Mouse (Mus musculus) cortical plate, adult 2 months (tissue): ENCODE results near the gene Bicc1. TPM values are rescaled to one million over a fixed set of nuclear protein-coding genes. Genes with fewer than 3 reads are reported as not detected.

Source experiments
- H3K27ac ChIP-seq: fragments of 200-500 bp; 2 replicates; pipeline ENCODE4 v1.5.1; 2012; ENCODE audit warnings: low read length, control low read depth, inconsistent platforms; ENCODE audit not compliant: insufficient read depth
- H3K4me1 ChIP-seq: fragments of 200-500 bp; 2 replicates; pipeline ENCODE4 v1.6.1; 2011; ENCODE audit warnings: low read length; ENCODE audit not compliant: control insufficient read depth, insufficient read depth
- H3K4me3 ChIP-seq: fragments of 200-500 bp; 2 replicates; pipeline ENCODE4 v1.5.1; 2011; ENCODE audit warnings: mild to moderate bottlenecking, low read length, control low read depth; ENCODE audit not compliant: insufficient read depth
- CTCF ChIP-seq: fragments of 200-500 bp; IDR thresholded peaks from 2 replicates; pipeline ENCODE4 v1.5.1; 2011; ENCODE audit warnings: mild to moderate bottlenecking, control low read depth, low read length; ENCODE audit not compliant: insufficient read depth; ENCODE audit errors: extremely low read depth
- POLR2A ChIP-seq: fragments of 200-500 bp; IDR thresholded peaks from 2 replicates; pipeline ENCODE4 v1.6.1; 2011; ENCODE audit warnings: mild to moderate bottlenecking, low read length, control low read depth; ENCODE audit not compliant: insufficient read depth; ENCODE audit errors: extremely low read depth
- polyA plus RNA-seq: library from polyadenylated mRNA; depleted of rRNA; stranded (reverse); fragments of >200 nt; gene quantifications from 2 replicates; pipeline ENCODE4 v1.2.3, GENCODE M21; 2012

Bicc1 gene
- polyA plus RNA-seq, 1 experiment = 4.1 TPM

DNA sequence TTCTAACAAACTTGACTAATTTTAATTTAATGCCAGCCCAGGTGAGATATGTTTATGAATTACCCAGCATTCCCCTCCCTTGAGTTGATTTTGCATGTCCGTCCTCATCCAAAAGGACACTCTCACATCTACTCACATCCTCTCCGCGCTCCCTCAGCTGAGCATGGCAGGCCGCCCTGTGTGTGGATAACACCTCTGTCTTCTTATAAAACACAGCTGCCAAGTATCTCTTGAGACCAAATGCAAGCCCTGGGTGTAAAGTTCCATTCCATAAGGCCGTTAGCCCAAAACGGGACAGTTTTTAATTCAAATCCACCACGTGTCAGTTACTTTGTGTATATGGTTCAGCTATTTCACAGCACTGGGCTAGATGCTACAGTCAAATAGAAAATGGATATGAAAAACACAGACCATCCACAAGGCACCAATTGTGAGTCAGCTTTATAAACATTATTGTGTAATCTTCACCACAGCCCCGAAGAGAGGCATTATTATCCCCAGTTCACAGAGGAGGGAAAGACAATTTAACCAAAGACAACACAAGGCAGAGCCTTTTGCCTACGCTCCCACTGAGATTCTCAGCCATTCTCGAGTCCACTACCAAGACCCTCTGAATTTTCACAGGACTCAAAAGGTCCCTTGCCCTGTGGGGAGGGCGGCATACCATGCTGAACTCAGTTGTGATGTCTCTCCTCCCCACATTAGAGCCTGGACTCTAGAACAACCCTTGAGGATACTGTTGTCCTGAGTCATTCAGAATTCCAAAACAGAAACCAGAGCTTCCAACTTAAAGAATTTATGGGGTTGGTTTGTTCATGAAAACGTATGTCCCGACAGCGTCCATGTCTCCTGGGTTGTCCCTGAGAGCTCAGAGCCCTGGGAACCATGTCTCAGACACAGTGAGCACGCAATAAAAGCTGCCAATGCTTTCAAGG is 12.6 kb downstream of the Bicc1 start:
- H3K4me1 ChIP-seq = no peaks in the 10 kb centered on the region
- TF ChIP-seq CTCF (no peak), POLR2A (no peak)
- no peak overlapping the region for H3K27ac ChIP-seq
- H3K4me3 ChIP-seq = no peak overlapping the region

DNA sequence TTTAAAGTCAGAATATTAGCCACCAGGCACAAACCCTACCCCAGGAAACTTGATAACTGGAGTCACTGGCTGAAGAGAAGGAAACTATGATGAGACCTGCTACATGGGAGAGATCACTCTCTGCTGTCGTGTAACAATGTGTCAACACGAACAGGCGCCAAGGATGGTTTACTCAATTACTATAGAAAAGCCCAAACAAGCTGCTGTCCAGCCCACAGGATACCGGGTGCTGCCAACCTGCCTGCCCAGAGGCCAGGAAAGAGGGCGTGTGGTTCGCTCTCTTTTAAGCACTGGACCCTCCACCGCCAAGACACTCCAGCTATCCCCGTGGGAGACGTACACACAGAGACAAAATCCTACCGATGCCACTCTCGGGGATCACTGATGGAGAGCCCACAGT is 13.7 kb downstream of the Bicc1 start:
- no peaks in the 10 kb centered on the region for H3K4me1 ChIP-seq
- H3K27ac ChIP-seq = no peak overlapping the region
- H3K4me3 ChIP-seq = no peak overlapping the region
- no peak for TF ChIP-seq CTCF
- TF ChIP-seq POLR2A = no peak

DNA sequence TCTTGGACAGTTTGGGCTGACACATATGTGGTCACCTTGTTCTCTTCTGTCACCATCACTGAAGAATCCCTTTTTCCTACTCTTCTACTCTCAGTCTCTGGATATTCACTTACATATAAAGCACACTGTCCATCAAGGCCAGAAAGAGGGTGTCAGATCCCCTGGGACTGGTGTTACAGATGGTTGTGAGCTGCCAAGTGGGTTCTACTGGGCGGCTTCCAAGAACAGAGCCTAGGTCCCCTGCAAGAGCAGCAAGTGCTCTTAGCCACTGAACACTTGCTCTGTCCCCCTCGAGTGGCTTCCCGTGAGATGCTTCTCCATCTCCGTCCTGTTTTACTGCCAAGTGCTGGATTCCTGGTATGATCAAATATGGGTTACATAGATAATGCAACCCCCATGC is 15.3 kb downstream of the Bicc1 start:
- no peak overlapping the region for H3K4me3 ChIP-seq
- no peaks in the 10 kb centered on the region for H3K4me1 ChIP-seq
- no peak overlapping the region for H3K27ac ChIP-seq
- TF ChIP-seq POLR2A = no peak
- no peak for TF ChIP-seq CTCF

DNA sequence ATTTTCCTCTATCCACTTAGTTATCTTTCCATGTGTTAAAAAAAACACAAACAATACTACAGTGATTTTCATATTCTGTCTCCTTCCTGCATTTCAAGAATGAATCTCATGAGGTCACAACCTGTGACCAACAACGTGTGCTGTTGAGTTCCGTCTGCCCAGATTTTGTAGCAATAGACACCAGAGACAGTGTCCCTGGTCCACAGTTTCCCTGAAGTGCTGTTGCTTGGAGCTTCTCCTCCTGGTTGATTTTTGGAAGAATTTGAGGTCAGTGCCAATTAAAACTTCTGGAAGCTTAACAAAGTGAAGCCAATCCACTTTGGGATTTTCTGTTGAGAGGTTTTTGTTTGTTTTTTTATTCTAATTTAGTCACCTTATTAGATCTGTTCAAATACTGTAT is 16.9 kb downstream of the Bicc1 start:
- TF ChIP-seq POLR2A (no peak), CTCF (no peak)
- Histone ChIP-seq H3K4me1 (no peaks in the 10 kb centered on the region), H3K4me3 (no peak overlapping the region), H3K27ac (no peak overlapping the region)

DNA sequence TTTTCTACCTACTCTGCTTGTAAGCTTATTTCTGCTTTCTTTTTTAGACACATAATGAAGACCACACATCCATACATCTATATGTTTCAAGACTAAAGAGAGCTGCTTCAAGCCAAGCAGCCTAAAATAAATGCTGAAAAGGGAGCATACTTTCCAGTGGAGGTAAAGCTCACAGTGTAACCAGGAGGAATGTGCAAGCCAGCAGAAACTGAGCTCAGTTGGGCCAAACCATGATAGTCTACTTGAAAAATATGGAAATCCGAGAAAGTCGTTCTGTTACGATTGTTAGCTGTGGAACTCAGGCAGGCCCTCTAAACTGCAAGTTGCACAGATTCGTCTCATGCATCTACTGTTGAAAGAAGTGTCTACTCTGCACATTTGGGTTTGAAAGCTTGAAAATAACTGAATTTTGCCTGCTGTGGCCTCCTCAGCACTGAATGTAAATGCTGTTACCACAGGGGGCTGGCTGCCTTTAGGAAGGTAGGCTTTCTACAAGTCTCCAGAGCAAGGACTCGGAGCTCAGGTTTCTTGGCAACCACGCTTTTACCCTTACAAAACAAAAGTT is 19.1 kb downstream of the Bicc1 start:
- Histone ChIP-seq H3K27ac (no peak overlapping the region), H3K4me3 (no peak overlapping the region), H3K4me1 (no peaks in the 10 kb centered on the region)
- TF ChIP-seq CTCF = no peak
- no peak for TF ChIP-seq POLR2A

DNA sequence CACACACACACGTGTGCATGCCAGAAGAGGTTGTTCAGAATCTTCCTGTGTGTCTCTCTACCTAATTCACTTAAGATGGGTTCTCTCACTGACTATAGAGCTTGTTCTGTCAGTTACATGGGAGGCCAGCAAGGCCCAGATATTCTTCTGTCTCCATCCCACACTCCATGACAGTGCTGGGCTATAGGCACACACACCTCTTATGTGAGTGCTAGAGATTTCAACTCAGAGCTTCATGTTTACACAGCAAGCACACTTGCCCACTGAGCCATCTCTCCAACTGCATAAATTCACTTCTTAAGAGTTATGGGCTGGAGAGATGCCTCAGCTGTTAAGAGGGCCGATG is 20.7 kb downstream of the Bicc1 start:
- no peak overlapping the region for H3K27ac ChIP-seq
- no peaks in the 10 kb centered on the region for H3K4me1 ChIP-seq
- no peak overlapping the region for H3K4me3 ChIP-seq
- TF ChIP-seq CTCF (no peak), POLR2A (no peak)

DNA sequence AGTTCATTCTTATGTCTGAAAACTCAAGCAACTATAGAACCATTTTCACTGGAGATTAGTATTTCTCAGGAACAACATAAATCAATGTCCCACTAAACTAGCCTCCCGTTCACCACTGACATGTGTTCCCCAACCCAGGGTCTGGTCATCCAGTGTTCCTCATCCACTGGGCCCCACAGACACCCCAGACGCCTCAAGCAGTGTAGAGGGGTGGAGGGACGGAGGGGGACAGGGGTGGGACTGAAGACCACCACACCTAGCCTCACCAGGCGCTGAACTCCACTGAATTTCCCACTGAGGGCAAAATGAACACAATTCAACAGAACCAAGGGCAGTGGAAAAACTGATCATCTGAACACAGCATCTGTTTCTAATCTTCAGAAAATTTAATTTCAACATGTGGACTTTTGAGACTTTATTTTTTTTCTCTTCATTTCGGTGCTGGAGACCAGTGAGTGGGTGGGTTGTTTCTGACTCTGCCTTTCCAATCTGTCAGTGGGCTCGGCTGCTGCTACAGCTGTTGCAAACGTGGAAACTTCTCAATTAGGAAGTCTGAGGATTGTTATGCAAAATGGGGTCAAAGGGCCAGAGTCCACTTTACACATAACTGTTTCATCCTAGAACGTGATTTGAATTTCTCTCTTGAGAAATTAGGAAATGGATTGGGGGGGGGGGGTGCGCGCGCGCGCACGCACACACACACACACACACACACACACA is 21.2 kb downstream of the Bicc1 start:
- Histone ChIP-seq H3K27ac (no peak overlapping the region), H3K4me1 (no peaks in the 10 kb centered on the region), H3K4me3 (no peak overlapping the region)
- TF ChIP-seq POLR2A = no peak

DNA sequence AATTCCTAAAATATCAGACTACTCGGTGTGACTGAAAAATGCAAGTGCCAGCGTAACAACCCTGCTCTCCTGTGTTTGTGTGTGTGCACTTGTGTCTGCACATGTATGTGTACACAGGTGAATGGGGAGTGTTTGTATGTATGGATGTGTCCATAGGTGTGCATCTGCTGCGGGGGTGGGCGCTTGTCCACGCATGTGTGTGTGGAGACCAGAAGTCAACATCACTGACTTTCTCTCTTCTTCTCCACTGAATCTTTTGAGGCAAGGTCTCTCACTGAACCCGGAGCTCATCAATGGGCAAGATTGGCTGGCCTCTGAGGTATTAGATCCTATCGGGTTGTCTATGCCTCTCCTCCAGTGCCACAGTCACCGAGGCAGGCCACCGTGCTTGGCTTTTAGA is 21.9 kb downstream of the Bicc1 start:
- no peak overlapping the region for H3K27ac ChIP-seq
- no peaks in the 10 kb centered on the region for H3K4me1 ChIP-seq
- no peak overlapping the region for H3K4me3 ChIP-seq
- TF ChIP-seq POLR2A (no peak), CTCF (no peak)

DNA sequence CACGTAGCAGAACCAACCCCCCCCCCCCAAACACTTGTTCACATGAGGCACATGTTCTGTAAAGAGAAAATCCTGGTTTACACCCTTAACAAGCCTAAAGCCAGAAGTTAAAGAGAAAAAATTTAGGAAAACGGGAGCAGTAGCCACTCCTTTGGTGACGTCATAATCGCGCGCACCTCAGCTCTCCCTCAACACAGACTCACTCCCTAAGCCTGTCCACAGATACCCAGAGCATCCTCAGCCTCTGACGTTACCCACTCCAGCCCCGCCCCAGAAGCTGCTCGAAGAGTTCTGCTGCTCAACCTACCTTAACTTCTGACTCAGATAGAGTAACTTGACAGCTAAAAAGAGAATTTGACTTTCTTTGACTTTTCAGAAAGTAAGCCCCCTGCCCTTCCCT is 28.2 kb downstream of the Bicc1 start:
- Histone ChIP-seq H3K4me1 (no peaks in the 10 kb centered on the region), H3K27ac (no peak overlapping the region), H3K4me3 (no peak overlapping the region)
- TF ChIP-seq CTCF (no peak), POLR2A (no peak)
